Mouse (Mus musculus): Measurements from ENCODE around the gene Srebf1.

The Srebf1 gene

DNA sequence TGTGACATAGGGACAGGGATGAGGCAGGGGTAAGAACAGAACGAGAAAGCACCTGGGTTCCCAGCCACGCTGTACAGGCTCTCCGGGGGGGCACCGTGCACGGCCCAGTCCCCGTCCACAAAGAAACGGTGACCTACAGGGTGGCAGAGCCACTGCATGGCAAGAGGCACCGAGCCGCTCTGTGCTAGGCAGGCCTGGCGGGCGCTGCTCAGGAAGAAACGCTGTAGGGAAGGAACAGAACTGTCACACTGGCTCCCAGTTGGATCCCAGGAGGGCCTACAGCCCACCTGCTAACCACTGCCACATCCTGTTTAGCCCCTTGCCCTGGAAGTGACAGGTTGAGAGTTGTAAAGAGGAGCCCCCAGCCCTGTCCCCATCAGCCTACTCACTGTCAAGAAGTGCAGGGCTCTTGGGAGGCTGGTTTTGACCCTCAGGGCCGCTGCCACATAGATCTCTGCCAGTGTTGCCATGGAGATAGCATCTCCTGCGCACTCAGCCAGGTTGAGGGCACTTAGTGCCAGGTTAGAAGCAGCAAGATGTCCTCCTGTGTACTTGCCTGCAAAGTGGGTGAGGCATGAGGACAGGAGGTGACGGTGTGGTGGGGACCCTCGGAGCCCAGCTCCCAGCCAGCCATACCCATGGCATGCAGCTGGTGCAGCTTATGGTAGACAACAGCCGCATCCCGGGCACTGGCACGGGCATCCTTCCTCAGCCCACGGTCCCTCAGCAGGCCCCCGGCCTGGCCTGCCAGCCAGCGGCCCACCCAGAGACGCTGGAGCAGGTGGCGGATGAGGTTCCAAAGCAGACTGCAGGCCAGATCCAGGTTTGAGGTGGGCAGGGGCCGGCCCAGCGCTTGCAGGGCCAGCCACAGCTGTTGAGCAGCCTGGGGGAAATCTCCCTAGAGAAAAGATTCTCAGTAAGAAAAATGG is 19.4 kb downstream of the Srebf1 start:
- peak; percentile 75 for DNase-seq

DNA sequence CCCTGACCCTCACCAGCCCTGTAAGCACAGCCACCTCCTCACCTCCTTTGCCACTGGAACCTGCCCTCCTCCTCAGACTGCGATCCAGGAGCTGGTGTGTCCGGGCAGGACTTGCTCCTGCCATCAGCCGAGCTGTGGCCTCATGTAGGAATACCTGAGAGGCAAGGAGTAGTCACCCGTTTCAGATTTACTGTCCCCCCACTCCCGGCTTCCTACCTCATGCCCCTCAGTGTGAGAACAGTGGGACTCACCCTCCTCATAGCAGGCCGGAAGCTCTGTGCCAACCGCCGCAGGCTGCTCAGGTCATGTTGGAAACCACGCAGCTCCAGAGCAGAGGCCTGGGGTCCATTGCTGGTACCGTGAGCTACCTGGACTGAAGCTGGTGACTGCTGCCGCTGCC is 22.0 kb downstream of the Srebf1 start:
- DNase-seq, result no peak

DNA sequence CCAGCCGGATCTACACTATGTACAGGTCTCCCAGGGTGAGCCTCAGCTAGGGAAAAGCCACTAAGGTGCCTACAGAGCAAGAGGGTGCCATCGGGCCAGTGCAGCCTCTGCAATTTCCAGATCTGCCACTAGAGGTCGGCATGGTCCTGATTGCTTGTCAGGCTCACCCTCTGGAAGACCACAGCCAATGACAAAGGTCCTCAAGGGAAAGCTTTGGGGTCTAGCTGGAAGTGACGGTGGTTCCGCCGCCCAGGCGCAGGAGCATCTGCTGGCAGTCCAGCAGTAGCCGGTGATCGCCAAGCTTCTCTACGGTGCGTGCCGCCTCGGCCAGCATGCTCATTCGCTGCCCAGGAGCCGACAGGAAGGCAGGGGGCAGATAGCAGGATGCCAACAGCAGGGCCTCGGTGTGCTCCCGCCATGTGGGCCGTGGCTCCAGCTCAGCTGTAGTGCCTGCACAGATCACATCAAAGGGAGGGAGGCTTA is 22.6 kb downstream of the Srebf1 start:
- DNase-seq, result peak; percentile 87

DNA sequence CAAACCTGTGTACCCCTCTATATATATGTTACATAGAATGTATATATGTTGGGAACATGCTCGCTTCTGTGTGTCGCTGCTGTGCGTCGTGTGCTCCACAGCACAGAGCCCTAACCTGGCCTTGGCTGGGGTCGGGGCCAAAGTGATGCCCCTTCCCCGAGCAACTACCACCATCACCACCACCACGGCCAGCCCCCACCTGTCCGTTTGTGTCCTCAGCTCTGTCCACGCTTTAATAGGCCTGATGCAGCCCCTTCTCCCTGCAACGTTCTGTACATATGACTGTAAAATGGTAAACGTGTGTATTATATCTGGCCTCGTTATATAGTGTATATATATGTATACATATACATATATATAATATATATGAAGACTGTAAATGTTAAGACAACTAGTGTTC is 23.7 kb downstream of the Srebf1 start:
- no peak for DNase-seq

DNA sequence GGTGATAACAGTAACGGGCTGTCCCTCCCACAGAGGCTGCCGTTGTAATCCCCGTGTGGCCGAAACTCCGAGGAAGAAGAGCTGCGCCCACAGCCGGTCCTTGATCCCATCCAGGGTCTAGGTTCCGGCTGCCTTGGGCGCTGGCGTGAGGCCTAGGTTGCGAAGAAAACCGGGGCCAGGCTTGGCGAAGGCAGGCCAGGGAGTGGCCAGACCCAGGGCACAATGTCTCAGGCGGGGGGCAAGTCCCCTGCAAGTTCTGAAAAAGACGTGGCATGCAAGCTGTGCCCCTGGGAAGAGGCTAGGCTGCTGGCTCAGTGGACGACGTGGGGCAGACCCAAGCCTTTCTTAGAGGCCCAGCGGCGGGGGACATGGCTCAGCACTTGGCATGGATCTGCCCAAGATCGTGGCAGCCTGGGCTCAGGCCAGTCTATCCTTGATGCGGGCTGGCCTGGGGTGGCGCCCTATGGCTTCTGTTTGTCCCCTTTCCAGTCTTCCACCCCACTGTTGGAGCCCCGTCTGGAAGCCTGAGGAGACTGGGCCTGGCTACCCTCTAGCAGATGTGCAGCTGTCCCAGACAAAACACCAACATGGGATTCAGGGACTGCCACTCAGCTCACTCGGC is 24.3 kb downstream of the Srebf1 start:
- DNase-seq, result no peak

DNA sequence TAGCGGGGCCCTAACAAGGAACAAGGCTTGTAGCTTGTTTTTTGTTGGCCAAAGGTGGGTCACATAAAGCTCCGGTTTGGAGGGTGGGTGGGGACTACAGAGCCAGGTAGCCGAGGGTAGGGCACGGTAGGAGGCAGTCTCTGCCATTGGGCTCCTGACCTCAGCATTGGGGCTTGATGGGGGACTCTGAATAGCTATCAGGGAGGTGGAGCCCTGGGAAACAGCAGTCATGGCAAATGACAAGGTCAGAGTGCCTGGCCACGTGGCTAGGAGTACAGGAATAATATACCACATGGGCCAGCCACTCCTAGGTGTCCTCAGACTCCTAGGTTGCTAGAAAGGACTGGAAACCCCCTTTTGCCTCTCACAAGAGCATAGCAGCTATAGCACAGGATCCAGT is 26.0 kb downstream of the Srebf1 start:
- no peak for DNase-seq

DNA sequence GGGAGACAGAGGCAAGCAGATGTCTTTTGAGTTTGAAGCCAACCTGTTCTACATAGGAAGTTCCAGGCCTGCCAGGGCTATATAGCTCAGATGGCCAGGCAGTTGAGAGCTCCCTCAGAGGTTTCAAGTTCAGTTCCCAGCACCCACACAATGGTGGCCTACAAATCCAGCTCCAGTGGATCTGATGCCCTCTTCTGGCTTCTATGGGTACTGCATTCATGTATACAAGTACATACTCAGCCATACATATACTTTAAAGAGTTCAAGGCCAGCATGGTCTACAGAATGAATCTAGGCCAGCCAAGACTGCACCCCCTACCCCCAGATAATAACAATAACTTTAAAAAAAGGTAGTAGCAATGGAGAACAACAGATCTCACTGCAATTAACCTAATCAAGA is 27.3 kb downstream of the Srebf1 start:
- no peak for DNase-seq

DNA sequence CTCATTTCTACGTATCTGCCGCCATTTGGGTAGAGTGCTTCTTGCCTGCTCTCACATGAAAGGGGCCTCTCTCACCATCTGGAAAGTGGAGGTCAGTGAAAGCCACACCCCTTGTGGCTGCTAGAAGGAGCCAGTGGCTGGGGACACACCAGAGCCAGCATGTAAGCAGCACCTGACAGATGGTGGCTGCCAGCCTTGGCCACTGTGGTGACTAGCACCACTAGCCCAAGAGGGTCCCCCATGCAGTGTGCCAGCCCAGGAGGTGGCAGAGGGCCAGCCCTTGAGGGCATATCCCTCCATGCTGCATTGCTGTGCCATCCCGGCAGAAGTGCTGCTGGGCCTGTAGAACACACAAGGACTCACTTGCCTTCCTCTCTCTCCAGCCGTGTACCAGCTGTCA is 28.8 kb downstream of the Srebf1 start:
- no peak for DNase-seq

DNA sequence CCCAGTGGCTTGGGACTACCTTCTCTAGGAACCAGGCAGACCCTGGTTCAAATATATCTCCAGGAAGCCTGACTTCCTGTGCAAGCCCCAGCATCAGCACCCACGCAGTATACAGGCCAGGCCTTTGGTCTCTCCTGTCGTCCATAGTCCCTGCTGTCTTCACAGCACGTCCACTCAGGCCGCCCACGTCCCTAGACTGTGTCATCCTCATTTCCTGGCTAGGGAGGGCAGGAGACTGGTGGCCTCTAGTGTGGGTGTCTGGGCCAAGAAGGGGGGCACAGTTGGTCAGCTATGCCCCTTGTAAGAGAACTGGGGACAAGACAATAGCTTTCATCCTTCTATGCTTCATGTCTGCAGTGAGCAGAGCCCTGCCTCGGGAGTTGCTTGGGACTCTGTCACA is 29.8 kb downstream of the Srebf1 start:
- no peak for DNase-seq

DNA sequence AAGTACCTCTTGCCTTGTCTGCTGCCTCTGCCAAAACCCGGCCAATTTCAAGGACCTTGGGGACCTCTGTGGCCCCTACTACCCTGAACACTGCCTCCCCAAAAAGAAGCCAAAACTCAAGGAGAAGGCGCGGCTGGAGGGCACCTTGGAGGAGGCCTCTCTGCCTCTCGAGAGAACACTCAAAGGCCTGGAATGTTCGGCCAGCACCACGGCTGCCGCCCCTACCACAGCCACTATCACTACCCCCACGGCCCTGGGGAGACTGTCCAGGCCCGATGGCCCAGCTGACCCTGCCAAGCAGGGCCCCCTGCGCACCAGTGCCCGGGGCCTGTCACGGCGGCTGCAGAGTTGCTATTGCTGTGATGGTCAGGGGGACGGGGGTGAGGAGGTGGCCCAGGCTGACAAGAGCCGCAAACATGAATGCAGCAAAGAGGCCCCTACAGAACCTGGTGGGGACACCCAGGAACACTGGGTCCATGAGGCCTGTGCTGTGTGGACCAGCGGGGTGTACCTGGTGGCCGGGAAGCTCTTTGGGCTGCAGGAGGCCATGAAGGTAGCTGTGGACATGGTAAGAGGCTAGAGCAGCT is 32.2 kb downstream of the Srebf1 start:
- no peak for DNase-seq

DNA sequence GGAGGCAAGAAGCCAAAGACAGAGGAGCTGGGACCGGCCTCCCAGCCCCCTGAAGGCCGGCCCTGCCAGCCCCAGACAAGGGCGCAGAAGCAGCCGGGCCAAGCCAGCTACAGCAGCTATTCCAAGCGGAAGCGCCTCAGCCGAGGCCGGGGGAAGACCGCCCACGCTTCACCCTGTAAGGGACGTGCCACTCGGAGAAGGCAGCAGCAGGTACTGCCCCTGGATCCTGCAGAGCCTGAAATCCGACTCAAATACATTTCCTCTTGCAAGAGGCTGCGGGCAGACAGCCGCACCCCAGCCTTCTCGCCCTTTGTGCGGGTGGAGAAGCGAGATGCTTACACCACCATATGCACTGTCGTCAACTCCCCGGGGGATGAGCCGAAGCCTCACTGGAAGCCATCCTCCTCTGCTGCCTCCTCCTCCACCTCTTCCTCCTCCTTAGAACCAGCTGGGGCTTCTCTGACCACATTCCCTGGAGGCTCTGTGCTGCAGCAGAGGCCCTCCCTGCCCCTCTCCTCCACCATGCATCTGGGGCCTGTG is 32.8 kb downstream of the Srebf1 start:
- DNase-seq, result peak; percentile 38

DNA sequence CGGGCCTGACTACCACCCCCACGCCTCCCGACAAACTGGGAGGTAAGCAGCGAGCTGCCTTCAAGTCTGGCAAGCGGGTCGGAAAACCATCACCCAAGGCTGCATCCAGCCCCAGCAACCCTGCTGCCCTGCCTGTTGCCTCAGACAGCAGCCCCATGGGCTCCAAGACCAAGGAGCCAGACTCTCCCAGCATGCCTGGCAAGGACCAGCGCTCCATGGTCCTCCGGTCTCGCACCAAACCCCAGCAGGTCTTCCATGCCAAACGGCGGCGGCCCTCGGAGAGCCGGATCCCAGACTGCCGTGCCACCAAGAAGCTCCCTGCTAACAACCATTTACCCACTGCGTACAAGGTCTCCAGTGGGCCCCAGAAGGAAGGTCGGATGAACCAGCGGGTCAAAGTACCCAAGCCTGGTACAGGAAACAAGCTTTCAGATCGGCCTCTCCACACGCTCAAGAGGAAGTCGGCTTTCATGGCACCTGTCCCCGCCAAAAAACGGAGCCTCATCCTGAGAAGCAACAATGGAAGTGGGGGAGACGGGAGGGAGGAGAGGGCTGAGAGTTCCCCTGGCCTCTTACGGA is 34.0 kb downstream of the Srebf1 start:
- DNase-seq, result peak; percentile 42

DNA sequence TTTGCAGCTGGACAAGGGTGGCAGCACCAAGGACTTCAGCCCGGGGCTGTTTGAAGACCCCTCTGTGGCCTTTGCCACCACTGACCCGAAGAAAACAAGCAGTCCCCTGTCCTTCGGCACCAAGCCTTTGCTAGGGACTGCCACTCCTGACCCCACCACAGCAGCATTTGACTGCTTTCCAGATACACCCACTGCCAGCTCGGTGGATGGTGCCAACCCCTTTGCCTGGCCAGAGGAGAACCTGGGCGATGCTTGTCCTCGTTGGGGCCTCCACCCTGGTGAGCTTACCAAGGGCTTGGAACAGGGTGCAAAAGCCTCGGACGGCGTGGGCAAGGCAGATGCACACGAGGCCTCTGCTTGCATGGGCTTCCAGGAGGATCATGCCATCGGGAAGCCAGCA is 35.3 kb downstream of the Srebf1 start:
- peak; percentile 48 for DNase-seq

DNA sequence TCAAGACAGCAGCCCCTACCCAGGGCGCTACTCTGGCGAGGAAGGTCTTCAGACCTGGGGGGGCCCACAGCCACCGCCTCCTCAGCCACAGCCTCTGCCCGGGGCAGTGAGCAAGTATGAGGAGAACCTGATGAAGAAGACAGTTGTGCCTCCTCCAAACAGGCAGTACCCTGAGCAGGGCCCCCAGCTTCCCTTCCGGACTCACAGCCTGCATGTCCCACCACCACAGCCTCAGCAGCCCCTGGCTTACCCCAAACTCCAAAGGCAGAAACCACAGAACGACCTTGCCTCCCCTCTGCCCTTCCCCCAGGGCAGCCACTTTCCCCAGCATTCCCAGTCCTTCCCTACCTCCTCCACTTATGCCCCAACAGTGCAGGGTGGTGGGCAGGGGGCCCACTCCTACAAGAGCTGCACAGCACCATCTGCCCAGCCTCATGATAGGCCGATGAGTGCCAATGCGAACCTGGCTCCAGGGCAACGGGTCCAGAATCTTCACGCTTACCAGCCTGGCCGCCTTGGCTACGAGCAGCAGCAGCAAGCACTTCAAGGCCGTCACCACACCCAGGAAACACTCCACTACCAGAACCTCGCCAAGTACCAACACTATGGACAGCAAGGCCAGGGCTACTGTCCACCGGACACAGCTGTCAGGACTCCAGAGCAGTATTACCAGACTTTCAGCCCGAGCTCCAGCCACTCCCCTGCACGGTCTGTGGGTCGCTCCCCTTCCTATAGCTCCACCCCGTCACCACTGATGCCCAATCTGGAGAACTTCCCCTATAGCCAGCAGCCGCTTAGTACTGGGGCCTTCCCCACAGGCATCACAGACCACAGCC is 36.8 kb downstream of the Srebf1 start:
- peak; percentile 79 for DNase-seq

DNA sequence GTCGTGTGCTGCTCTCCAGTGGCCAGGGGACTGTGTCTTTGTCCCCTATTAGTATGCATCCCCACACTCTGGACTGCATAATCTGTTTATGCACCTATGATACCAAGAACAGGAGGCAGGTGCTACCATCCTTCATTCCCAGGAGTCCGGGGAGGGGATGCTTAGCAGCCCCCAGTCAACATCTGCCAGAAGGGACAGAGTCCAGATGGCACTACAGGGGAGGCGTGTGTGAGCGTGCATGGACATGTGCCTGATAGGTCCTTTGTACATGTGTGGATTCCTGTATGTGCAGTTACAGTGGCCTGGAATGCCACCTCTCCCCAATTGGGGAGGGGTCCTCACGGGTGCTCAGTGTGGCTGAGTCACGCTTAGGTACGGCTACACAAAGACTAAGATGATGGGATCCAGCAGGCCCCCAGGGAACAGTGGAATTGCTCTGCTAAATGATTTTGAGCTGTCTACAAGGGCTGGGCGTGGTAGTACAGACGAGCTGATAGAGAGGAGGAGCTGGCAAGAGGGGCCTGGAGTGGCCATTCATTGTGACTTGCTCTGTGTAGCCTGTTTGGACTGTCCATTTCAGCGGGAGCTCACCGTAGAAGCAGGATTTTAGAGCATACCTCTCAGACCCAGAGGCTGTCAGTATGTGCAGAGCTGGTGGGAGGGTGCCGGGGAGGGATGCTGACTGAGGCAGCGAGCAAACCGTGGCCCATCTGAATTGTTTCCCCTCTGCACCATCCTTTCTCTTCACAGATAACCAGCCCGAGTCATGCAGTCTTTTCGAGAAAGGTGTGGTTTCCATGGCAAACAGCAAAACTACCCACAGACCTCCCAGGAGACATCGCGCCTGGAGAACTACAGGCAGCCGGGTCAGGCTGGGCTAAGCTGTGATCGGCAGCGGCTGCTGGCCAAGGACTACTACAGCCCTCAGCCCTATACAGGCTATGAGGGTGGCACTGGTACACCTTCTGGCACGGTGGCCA is 37.7 kb downstream of the Srebf1 start:
- DNase-seq, result peak; percentile 42

DNA sequence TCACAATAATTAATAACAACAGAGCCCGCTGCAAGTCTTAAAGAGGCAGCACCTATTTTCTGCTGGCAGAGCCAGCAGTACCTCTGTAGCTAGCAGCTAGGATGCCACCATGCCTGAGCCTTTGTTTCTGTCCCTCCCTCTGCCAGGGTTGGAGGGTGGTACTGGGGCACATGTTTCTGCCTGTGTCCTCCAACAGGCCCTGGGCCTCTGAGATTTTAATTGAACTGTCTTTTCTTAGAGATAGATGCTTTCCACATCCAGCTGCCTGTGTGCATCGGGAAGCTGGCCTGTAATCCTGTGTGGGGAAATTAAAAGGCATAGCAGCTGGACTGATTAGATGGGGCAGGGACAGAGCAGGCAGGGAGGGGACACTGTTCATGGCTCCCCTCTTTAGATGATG is 39.6 kb downstream of the Srebf1 start:
- DNase-seq, result no peak

DNA sequence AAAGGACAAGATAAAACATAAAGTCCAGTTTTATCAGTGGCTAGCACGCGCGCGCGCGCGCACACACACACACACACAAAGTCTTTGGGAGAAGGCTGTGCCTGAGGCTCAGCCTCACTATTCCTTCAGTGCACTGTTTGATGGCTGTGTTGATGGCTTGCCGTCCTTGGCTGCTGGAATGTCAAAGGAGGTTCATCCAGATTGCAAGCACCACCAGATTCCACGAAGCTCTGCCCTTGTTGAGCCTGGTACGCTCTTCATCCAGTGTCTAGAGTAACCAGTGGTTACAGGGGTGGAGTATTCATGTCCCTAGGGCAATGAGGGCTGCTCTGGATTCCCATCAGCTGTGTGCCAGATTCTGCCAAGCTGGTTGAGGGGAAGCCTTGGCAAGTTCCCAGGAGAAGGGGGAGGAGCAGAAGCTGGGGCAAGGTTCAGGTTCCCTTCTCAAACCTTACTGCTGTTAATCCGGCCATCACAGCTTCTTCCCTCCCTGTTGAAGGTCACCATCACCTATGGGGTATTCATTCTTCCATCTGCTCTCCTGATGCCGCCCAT is 40.2 kb downstream of the Srebf1 start:
- peak; percentile 44 for DNase-seq

DNA sequence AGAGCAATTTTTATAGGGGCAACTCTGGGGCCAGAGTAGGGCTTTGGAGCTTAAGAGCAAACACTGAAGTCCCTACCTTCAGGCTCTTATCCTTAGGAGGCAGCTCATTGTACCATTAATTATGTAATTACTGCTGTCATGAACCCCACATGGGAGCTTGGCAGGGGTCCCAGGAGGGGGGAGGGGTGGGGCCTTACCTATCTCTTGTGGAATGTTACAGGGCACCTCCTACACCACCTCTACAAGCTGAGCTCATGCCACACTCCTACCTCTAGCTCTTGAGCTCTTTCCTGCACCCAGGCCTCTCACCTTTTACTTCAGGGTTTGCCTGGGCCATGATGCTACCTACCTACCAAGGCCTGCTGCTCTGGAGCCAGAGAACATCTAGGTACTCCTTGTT is 43.9 kb downstream of the Srebf1 start:
- DNase-seq, result peak; percentile 73

DNA sequence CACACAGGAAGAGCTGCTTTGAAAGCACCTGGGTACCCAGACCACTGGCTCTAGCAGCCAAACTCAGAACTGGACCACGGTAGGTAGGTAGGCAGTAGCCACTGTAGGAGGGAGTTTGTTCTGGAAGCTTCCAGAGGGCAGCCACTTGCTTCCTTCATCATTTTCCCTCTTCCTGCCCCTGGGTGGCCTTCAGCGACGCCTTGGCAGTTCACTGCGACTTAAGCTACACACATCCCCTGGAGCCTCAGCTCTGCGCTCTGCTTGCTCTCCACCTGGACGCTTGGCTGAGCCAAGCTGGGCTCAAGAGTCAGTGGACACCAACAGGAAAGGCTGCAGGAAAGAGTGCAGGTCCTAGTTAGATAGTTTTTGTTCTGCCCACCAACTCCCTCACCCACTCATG is 44.4 kb downstream of the Srebf1 start:
- DNase-seq, result peak; percentile 49

DNA sequence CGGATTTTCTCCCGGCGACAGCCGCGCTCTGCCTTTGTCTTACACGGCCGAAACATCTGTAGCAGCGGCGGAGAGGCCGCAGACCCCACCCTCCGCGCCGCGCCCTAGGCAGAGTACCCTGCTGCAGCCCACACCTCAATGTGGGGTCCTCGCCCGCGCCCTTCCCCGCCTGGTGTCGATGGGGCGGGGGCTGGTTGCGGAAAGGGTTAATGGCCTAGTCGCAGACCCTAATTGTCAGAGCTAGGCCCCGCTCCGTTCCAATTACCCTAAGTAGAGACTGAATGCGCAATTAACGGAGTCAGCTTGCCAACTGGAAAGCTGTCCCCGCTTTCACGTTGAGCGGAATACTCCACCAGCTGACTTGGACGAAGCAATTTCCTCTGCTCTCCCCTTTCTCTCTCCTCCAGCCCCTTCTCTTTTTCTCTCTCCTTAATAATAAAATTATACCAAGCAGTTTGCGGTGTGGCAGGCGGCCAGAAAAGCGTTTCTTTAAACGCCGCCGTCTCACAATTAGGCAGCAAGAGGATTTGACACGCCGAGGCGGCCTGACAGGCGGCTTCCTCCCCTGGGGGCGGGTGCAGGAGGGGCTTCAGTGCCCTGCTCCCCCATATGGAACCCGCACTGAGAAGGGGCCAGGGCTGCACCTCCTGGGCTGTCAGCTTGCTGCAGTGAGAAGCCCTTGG is 45.3 kb downstream of the Srebf1 start:
- DNase-seq, result peak; percentile 74
